Mouse (Mus musculus) kidney, adult 2 months (tissue): ENCODE measurements around the gene Lmod1. TPM values are rescaled to one million over a fixed set of nuclear protein-coding genes. Genes with fewer than 3 reads are reported as not detected.

ENCODE experiments used
- DNase-seq: peaks from one replicate; pipeline ENCODE4 v3.0.0; 2021
- H3K27ac ChIP-seq: fragments of 200-500 bp; 2 replicates; pipeline ENCODE4 v1.5.1; 2012; ENCODE audit warnings: low read depth, low read length, control low read depth, inconsistent platforms; ENCODE audit not compliant: insufficient read depth
- H3K27me3 ChIP-seq: fragments of 200-500 bp; replicated peaks from 2 replicates; pipeline ENCODE4 v1.6.1; 2012; ENCODE audit warnings: mild to moderate bottlenecking, moderate library complexity, low read length, inconsistent platforms; ENCODE audit not compliant: control insufficient read depth, insufficient read depth
- H3K36me3 ChIP-seq: fragments of 200-500 bp; 2 replicates; pipeline ENCODE4 v1.6.1; 2012; ENCODE audit warnings: mild to moderate bottlenecking, moderate library complexity, low read length, inconsistent platforms; ENCODE audit not compliant: control insufficient read depth, insufficient read depth
- H3K4me1 ChIP-seq: fragments of 200-500 bp; 2 replicates; pipeline ENCODE4 v1.6.1; 2011; ENCODE audit warnings: low read length; ENCODE audit not compliant: control insufficient read depth, insufficient read depth
- H3K4me3 ChIP-seq: fragments of 200-500 bp; 2 replicates; pipeline ENCODE4 v1.5.1; 2011; ENCODE audit warnings: mild to moderate bottlenecking, low read depth, low read length, control low read depth; ENCODE audit not compliant: insufficient read depth
- CTCF ChIP-seq: fragments of 200-500 bp; conservative IDR thresholded peaks from 2 replicates; pipeline ENCODE4 v1.5.1; 2011; ENCODE audit warnings: low read depth, mild to moderate bottlenecking, control low read depth, low read length, moderate library complexity, mixed read lengths; ENCODE audit not compliant: insufficient read depth, insufficient read length
- POLR2A ChIP-seq: fragments of 200-500 bp; IDR thresholded peaks from one replicate; pipeline ENCODE4 v1.6.1; 2011; ENCODE audit warnings: low read depth, low read length, control low read depth
- WGBS: fragments of 180-500 bp; shearing (Covaris S2); methylation state at CpG from one replicate; pipeline ENCODE4 v1.1.7; 2018; 5-methylcytosine and 5-hydroxymethylcytosine counted together
- polyA plus RNA-seq: library from polyadenylated mRNA; depleted of rRNA; stranded (reverse); fragments of >200 nt; gene quantifications from 2 replicates; pipeline ENCODE4 v1.2.3, GENCODE M21; 2012

Gene Lmod1
- polyA plus RNA-seq, 1 experiment, result 2.6 TPM

DNA sequence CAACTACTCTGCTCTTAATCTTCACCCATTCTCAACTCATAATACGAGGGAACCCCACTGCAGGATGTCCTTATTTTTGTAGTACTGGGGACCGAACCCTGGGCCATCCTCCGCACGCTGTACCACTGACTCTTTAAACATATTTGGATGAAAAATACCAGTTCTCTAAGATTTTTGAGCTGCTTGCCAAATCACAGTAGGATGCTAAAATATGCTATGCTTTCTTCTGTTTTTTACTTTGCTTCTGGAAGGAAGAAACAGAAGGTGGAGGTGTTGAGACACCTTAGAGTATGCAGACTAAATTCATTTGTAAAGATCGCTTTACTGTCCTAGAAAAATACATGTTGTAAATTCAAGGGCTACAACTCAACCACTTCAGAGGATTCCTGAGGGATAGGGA, 59.6 kb downstream of the Lmod1 start:
- TF ChIP-seq POLR2A (no peak), CTCF (no peak)
- 96% methylated on average over 5 of the region's 5 CpGs for WGBS
- no peaks in the 10 kb centered on the region for H3K27me3 ChIP-seq
- H3K27ac ChIP-seq, result no peak overlapping the region
- DNase-seq, result no peak
- no peaks in the 10 kb centered on the region for H3K4me1 ChIP-seq
- H3K36me3 ChIP-seq, result no peaks in the 10 kb centered on the region; the same call in none of the 2 replicates
- H3K4me3 ChIP-seq, result no peak overlapping the region

DNA sequence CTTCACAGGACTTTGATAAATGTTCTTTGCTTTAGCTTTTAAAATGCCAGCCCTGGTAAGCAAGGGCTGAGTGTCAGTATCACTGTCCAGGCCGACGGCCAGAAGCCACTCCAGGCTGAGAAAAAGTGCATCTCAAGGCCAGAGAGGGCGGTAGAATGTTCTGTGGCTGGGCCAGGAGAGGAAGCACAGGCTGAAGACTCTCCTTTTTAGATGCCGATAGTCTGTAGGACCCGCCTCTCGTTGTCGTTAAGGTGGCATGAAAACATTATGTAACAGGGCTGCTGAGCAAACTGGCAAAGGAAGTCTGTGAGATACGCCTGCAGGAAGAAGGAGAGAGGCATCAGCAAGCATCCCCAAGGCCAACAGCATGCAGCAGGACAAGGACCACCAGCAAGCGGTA, 60.6 kb downstream of the Lmod1 start:
- 83% methylated on average over 9 of the region's 9 CpGs for WGBS
- TF ChIP-seq POLR2A (no peak), CTCF (no peak)
- Histone ChIP-seq H3K27ac (no peak overlapping the region), H3K27me3 (no peaks in the 10 kb centered on the region), H3K36me3 (peaks cover 3% of the 10 kb centered on the region), H3K4me1 (no peaks in the 10 kb centered on the region), H3K4me3 (no peak overlapping the region)
- DNase-seq, result no peak

DNA sequence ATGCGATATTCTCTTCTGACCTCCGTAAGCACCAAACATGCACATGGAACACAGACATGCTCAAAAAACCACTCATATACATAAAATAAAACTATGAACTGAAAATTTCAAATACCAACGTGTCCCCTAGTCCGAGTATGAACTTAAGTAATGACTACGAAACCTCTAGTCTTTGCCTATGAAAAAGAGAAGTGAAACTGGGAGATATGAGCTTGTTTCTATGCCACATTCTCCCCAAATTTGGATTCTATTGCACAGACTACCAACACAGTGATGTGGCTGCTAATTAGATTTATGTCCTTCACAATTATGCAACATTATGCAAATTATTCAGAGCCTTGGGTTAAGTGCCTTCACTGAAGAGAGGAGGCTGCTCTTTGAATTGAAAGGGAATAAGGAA, 74.9 kb downstream of the Lmod1 start:
- Histone ChIP-seq H3K36me3 (peaks cover 7% of the 10 kb centered on the region; the same call in 1 of the 2 replicates), H3K27me3 (no peaks in the 10 kb centered on the region), H3K4me3 (no peak overlapping the region), H3K27ac (no peak overlapping the region), H3K4me1 (no peaks in the 10 kb centered on the region)
- DNase-seq, result no peak
- TF ChIP-seq POLR2A (no peak), CTCF (no peak)
- 93% methylated on average over 5 of the region's 5 CpGs for WGBS

DNA sequence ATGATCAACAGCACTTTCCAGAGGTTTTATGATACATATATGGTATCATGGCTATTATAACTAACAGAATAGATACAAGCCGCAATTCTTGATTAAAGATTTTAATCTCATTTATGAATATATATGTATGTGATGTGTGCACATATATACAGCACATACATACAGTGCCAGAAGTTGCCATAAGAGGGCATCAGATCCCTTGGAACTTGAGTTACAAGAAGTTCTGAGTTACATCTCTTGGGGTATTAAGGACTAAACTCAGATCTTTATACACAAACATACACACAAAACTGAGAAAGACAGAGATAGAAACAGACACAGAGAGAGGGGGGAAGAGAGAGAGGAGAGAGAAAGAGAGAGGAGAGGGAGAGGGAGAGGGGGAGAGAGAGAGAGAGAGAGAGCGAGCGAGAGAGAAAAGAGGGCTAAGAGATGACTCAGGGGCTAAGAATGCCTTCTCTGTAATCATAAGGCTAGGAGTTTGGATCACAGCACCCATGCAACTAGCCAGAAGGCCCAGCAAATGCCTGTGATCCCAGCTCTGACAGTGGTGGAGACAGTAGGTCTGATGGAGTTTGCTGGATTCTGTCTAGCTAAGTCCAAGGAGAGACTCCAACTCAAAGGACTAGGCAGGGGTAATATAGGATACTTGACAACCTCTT, 77.0 kb downstream of the Lmod1 start:
- Histone ChIP-seq H3K27me3 (no peaks in the 10 kb centered on the region), H3K4me1 (no peaks in the 10 kb centered on the region), H3K27ac (no peak overlapping the region), H3K4me3 (no peak overlapping the region), H3K36me3 (peaks cover 15% of the 10 kb centered on the region)
- over 99% methylated on average over 3 of the region's 3 CpGs for WGBS
- TF ChIP-seq POLR2A, result no peak
- TF ChIP-seq CTCF, result no peak
- no peak for DNase-seq

DNA sequence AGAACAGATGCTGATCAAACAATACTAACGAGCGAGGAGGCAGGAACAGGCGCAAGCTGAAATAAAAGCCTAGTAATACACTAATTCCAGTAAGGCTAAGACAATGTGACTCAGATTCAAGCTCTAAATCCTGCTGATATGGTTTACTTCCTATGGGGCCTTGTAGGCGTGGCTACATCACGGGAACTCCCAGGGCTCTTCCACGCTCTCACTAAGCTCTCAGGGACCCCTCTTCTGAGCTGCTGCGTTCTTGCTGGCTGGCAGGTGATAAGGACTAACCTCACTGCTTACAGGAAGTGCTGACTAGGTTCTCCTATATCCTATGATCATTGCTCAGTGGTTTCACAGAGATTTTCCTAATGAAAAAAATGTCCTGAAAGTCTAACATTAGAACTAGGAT, 80.7 kb downstream of the Lmod1 start:
- Histone ChIP-seq H3K27me3 (no peaks in the 10 kb centered on the region), H3K4me1 (no peaks in the 10 kb centered on the region), H3K4me3 (no peak overlapping the region), H3K27ac (no peak overlapping the region), H3K36me3 (peaks cover 13% of the 10 kb centered on the region)
- TF ChIP-seq POLR2A (no peak), CTCF (no peak)
- WGBS, result 84% methylated on average over 7 of the region's 7 CpGs
- DNase-seq, result no peak

DNA sequence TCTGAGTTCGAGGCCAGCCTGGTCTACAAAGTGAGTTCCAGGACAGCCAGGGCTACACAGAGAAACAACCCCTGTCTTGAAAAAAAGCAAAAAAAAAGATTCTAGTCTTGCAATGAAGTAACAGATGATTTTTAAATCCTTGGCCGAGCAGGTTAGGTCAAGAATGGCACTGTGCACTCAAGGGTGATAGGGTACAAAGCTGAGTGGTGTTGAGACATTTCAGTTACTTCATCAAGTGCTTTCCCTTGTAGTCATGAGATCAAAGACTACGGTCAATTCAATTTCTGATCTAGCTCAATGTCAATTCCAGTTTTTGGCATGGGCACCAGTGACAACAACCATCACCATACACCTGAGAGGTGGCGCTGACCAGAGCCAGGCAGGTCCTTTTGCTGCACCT, 84.4 kb downstream of the Lmod1 start:
- H3K27me3 ChIP-seq, result no peaks in the 10 kb centered on the region
- 89% methylated on average over 4 of the region's 4 CpGs for WGBS
- H3K27ac ChIP-seq, result no peak overlapping the region
- H3K4me1 ChIP-seq, result no peaks in the 10 kb centered on the region; the same call in 1 of the 2 replicates
- peaks cover 11% of the 10 kb centered on the region for H3K36me3 ChIP-seq
- H3K4me3 ChIP-seq, result no peak overlapping the region
- DNase-seq, result no peak
- no peak for TF ChIP-seq CTCF
- TF ChIP-seq POLR2A, result no peak

DNA sequence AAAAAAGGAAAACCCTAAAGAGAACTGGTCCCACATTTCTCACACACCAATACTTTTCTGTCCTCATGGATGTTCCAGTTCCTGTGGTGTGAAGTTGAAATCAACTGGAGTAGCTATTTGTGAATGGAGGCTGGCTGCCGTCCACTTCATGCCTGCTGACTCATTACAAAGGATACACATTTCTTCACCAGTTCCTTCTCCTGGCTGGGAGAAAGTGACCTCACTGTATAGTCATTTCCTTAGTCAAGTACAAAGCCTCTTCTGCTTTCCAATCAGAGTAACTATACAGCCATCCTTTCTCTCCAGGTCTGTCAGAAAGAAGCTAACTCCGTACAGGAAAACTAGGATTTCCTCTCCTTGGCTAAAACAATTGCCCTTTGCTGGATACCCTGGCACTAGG, 86.4 kb downstream of the Lmod1 start:
- Histone ChIP-seq H3K27ac (0 out of 2 replicates have a peak overlapping the region, but pooled peaks have one; percentile 14), H3K4me3 (no peak overlapping the region), H3K27me3 (no peaks in the 10 kb centered on the region), H3K36me3 (peaks cover 1% of the 10 kb centered on the region; the same call in 1 of the 2 replicates), H3K4me1 (no peaks in the 10 kb centered on the region; the same call in 1 of the 2 replicates)
- TF ChIP-seq CTCF (no peak), POLR2A (no peak)
- 43% methylated on average over 2 of the region's 2 CpGs for WGBS
- peak; percentile 74 for DNase-seq

DNA sequence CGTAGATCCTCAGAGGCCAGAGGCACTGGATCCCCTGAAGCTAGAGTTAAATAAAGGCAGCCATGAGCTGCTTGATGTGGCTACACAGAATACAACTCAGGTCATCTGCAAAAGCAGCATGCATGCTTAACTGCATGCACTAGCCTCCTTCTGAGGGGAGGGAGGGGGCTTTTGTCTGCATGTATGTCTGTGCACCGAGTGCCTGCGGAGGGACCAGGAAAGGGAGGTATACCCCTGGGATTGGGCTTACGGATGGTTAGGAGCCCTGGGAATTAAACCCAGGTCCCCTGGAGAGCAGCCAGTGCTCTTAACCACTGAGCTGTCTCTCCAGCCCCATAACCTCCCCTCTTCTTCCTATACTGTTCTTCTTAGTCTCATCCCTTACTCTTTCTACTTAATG, 87.5 kb downstream of the Lmod1 start:
- WGBS, result 83% methylated on average over 4 of the region's 4 CpGs
- H3K4me1 ChIP-seq, result no peaks in the 10 kb centered on the region; the same call in 1 of the 2 replicates
- no peak overlapping the region for H3K27ac ChIP-seq
- DNase-seq, result no peak
- no peak for TF ChIP-seq CTCF
- no peak for TF ChIP-seq POLR2A
- no peaks in the 10 kb centered on the region for H3K27me3 ChIP-seq
- H3K36me3 ChIP-seq, result peaks cover 3% of the 10 kb centered on the region; the same call in 1 of the 2 replicates
- H3K4me3 ChIP-seq, result no peak overlapping the region
